Mouse (Mus musculus) brain, adult 10 weeks (tissue): ENCODE data around the gene Ube2j1. TPM values are rescaled to one million over a fixed set of nuclear protein-coding genes. Genes with fewer than 3 reads are reported as not detected.

Experiments used
- polyA plus RNA-seq: library from polyadenylated mRNA; stranded (reverse); fragments of 350-450 nt; fragmentation: Illumina TruSeq; extraction: RNeasy Lipid Tissue Mini Kit (QIAGEN cat#74804); gene quantifications from one replicate; pipeline ENCODE4 v1.2.3, GENCODE M21; 2015; ENCODE audit warnings: low read depth, low replicate concordance

Ube2j1 gene
- polyA plus RNA-seq: 82.0 TPM

GRCm38 (mm10) chr4:33031195-33031960, at the start of gene Ube2j1:
TSS of gene Ube2j1 (plus strand) at chr4:33031416.

DNA sequence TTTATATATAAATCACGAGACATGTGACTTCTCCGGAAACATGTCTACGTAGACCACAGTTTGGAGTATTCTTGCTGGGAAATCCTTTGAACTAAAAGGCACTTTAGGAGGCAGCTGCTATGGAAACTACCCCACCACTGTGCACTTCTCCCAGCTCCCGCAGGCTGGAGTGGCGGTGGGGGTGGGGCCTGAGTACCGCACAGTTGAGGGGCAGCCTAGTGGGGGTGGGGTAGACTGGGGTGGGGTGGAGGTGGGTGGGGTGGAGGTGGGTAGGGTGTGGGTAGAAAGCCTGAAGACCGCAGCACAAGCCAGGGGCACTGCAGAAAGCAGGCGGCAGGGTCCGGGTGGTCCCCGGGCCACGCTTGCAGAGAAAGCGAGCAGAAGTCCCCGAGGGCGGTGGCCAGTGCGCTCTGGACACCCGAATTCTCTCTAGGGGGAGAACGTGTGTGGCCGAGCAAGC, 48.5 kb upstream of the Ube2j1 start, which contains the start of gene Rragd:
Rragd (plus strand) TSS at position 322 of the 460 bp plus-strand sequence.

DNA sequence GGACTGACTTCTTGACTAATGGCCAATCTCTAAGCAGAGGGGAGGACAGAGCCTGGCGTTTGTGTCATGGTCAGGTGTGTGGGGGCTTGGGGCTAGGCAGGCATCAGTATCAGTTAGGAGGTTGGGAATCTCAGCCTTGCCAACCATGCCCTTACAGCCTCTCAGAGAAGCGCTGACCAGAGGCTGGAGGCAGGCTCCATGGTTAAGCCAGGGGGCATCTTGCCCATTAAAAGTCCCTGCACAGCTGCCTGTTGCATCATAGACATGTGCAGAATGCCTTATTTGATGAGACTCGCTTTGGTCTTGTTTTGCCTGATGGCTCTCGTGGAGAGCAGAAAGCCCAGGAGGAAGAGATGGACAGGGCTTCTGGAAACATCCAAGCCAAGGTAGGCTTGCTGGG, 31.8 kb downstream of the Ube2j1 start, which contains the start of gene Gabrr2:
Gabrr2 (plus strand) TSS at position 19 of the 400 bp plus-strand sequence.

Other genes with a start within 250 kb of the Ube2j1 start
- 77.3 TPM for gene Lyrm2, start 231.2 kb upstream of the Ube2j1 start, polyA plus RNA-seq
- 26.4 TPM for gene Ankrd6, start 80.6 kb upstream of the Ube2j1 start, polyA plus RNA-seq
- gene Rragd, start 48.4 kb upstream of the Ube2j1 start, polyA plus RNA-seq: 67.9 TPM
- 1.3 TPM for gene Gabrr2, start 31.6 kb downstream of the Ube2j1 start, polyA plus RNA-seq
- gene Gabrr1, start 101.1 kb downstream of the Ube2j1 start, polyA plus RNA-seq: 0.25 TPM
- gene Pm20d2, start 158.3 kb downstream of the Ube2j1 start, polyA plus RNA-seq: 3.9 TPM
- gene Srsf12, start 177.6 kb downstream of the Ube2j1 start, polyA plus RNA-seq: 22.6 TPM